Mouse (Mus musculus): ENCODE data around the gene St8sia1. TPM values are rescaled to one million over a fixed set of nuclear protein-coding genes. Genes with fewer than 3 reads are reported as not detected.

Gene St8sia1
- polyA plus RNA-seq, 2 experiments, result 0.93 to 1.3 TPM

- H3K4me2 ChIP-seq (replicated peaks; ENCODE audit: low read depth, low read length, severe bottlenecking), result no peak overlapping the region
- H3K36me3 ChIP-seq (ENCODE audit: control insufficient read depth, insufficient read depth, low read length), result no peaks in the 10 kb centered on the region
- DNase-seq (ENCODE audit: low spot score) (no peak), ATAC-seq (ENCODE audit: low FRiP score, low read depth) (no peak)
- H3K9me3 ChIP-seq (ENCODE audit: control insufficient read depth, low read length), result no peaks in the 10 kb centered on the region
- H3K27ac ChIP-seq (replicated peaks; ENCODE audit: low read depth, low read length), result no peak overlapping the region
- no peak for TF ChIP-seq POLR2A (IDR thresholded peaks at IDR 0.05; ENCODE audit: borderline replicate concordance, extremely low read depth, insufficient read depth, insufficient read length)
- H3K4me1 ChIP-seq (ENCODE audit: control insufficient read depth, insufficient read depth, low read length), result no peaks in the 10 kb centered on the region
- H3K9ac ChIP-seq (ENCODE audit: low read depth, low read length, severe bottlenecking), result no peak overlapping the region
- no peak overlapping the region for H3K4me3 ChIP-seq (replicated peaks; ENCODE audit: low read length)
- no peaks in the 10 kb centered on the region for H3K27me3 ChIP-seq (ENCODE audit: control insufficient read depth, insufficient read depth, low read length)
- WGBS, result 88% methylated on average over 5 of the region's 5 CpGs
Observed at GRCm38 (mm10) chr6:142925921-142926320, 38.3 kb downstream of the St8sia1 start.

GRCm38 (mm10) chr6:142925374-142925773 lies 38.9 kb downstream of the St8sia1 start:
- no peak for TF ChIP-seq POLR2A (IDR thresholded peaks at IDR 0.05; ENCODE audit: borderline replicate concordance, extremely low read depth, insufficient read depth, insufficient read length)
- Histone ChIP-seq H3K9ac (ENCODE audit: low read depth, low read length, severe bottlenecking) (no peak overlapping the region), H3K4me1 (ENCODE audit: control insufficient read depth, insufficient read depth, low read length) (no peaks in the 10 kb centered on the region), H3K9me3 (ENCODE audit: control insufficient read depth, low read length) (no peaks in the 10 kb centered on the region), H3K4me3 (replicated peaks; ENCODE audit: low read length) (no peak overlapping the region), H3K27ac (replicated peaks; ENCODE audit: low read depth, low read length) (no peak overlapping the region), H3K4me2 (replicated peaks; ENCODE audit: low read depth, low read length, severe bottlenecking) (no peak overlapping the region), H3K27me3 (ENCODE audit: control insufficient read depth, insufficient read depth, low read length) (no peaks in the 10 kb centered on the region), H3K36me3 (ENCODE audit: control insufficient read depth, insufficient read depth, low read length) (no peaks in the 10 kb centered on the region)
- ATAC-seq (ENCODE audit: low FRiP score, low read depth) (no peak), DNase-seq (ENCODE audit: low spot score) (no peak)
- WGBS, result 85% methylated on average over 3 of the region's 3 CpGs

- no peaks in the 10 kb centered on the region for H3K36me3 ChIP-seq (ENCODE audit: control insufficient read depth, insufficient read depth, low read length)
- no peaks in the 10 kb centered on the region for H3K9me3 ChIP-seq (ENCODE audit: control insufficient read depth, low read length)
- ATAC-seq (ENCODE audit: low FRiP score, low read depth), result no peak
- H3K27ac ChIP-seq (replicated peaks; ENCODE audit: low read depth, low read length), result no peak overlapping the region
- no peak overlapping the region for H3K4me3 ChIP-seq (replicated peaks; ENCODE audit: low read length)
- no peak for DNase-seq (ENCODE audit: low spot score)
- WGBS, result 74% methylated on average over 5 of the region's 5 CpGs
- H3K4me1 ChIP-seq (ENCODE audit: control insufficient read depth, insufficient read depth, low read length), result no peaks in the 10 kb centered on the region
- H3K4me2 ChIP-seq (replicated peaks; ENCODE audit: low read depth, low read length, severe bottlenecking), result no peak overlapping the region
- no peak for TF ChIP-seq POLR2A (IDR thresholded peaks at IDR 0.05; ENCODE audit: borderline replicate concordance, extremely low read depth, insufficient read depth, insufficient read length)
- no peak overlapping the region for H3K9ac ChIP-seq (ENCODE audit: low read depth, low read length, severe bottlenecking)
- no peaks in the 10 kb centered on the region for H3K27me3 ChIP-seq (ENCODE audit: control insufficient read depth, insufficient read depth, low read length)
Observed at GRCm38 (mm10) chr6:142920901-142921300, 43.4 kb downstream of the St8sia1 start.

- WGBS, result 55% methylated on average over 6 of the region's 6 CpGs
Observed at GRCm38 (mm10) chr6:142918691-142919090, 45.6 kb downstream of the St8sia1 start.

GRCm38 (mm10) chr6:142917471-142917901 lies 46.8 kb downstream of the St8sia1 start:
- Histone ChIP-seq H3K36me3 (ENCODE audit: control insufficient read depth, insufficient read depth, low read length) (no peaks in the 10 kb centered on the region), H3K27ac (replicated peaks; ENCODE audit: low read depth, low read length) (no peak overlapping the region), H3K9ac (ENCODE audit: low read depth, low read length, severe bottlenecking) (no peak overlapping the region), H3K9me3 (ENCODE audit: control insufficient read depth, low read length) (no peaks in the 10 kb centered on the region), H3K4me2 (replicated peaks; ENCODE audit: low read depth, low read length, severe bottlenecking) (no peak overlapping the region), H3K4me3 (replicated peaks; ENCODE audit: low read length) (no peak overlapping the region), H3K27me3 (ENCODE audit: control insufficient read depth, insufficient read depth, low read length) (no peaks in the 10 kb centered on the region), H3K4me1 (ENCODE audit: control insufficient read depth, insufficient read depth, low read length) (no peaks in the 10 kb centered on the region)
- no peak for DNase-seq (ENCODE audit: low spot score)
- ATAC-seq (ENCODE audit: low FRiP score, low read depth), result no peak
- no peak for TF ChIP-seq POLR2A (IDR thresholded peaks at IDR 0.05; ENCODE audit: borderline replicate concordance, extremely low read depth, insufficient read depth, insufficient read length)
- WGBS, result 74% methylated on average over 13 of the region's 13 CpGs

More at GRCm38 (mm10) chr6:142918691-142919090, 45.6 kb downstream of the St8sia1 start:
- Histone ChIP-seq H3K9ac (ENCODE audit: low read depth, low read length, severe bottlenecking) (no peak overlapping the region), H3K9me3 (ENCODE audit: control insufficient read depth, low read length) (no peaks in the 10 kb centered on the region), H3K4me2 (replicated peaks; ENCODE audit: low read depth, low read length, severe bottlenecking) (no peak overlapping the region), H3K27ac (replicated peaks; ENCODE audit: low read depth, low read length) (no peak overlapping the region), H3K4me1 (ENCODE audit: control insufficient read depth, insufficient read depth, low read length) (no peaks in the 10 kb centered on the region), H3K36me3 (ENCODE audit: control insufficient read depth, insufficient read depth, low read length) (no peaks in the 10 kb centered on the region), H3K4me3 (replicated peaks; ENCODE audit: low read length) (no peak overlapping the region), H3K27me3 (ENCODE audit: control insufficient read depth, insufficient read depth, low read length) (no peaks in the 10 kb centered on the region)
- no peak for DNase-seq (ENCODE audit: low spot score)
- no peak for TF ChIP-seq POLR2A (IDR thresholded peaks at IDR 0.05; ENCODE audit: borderline replicate concordance, extremely low read depth, insufficient read depth, insufficient read length)
- ATAC-seq (ENCODE audit: low FRiP score, low read depth), result no peak
